Mouse (Mus musculus): ENCODE data around the gene Nfia. TPM values are rescaled to one million over a fixed set of nuclear protein-coding genes. Genes with fewer than 3 reads are reported as not detected.

Nfia gene
- polyA plus RNA-seq, 1 experiment from 2014 or later = 23.5 TPM

- Histone ChIP-seq H3K4me1 (ENCODE audit: control insufficient read depth, insufficient read depth, low read length) (no peaks in the 10 kb centered on the region), H3K4me3 (ENCODE audit: low read depth, low read length) (no peak overlapping the region), H3K4me2 (ENCODE audit: low read depth, low read length) (no peak overlapping the region), H3K9me3 (replicated peaks; ENCODE audit: control insufficient read depth, low read length) (no peaks in the 10 kb centered on the region), H3K36me3 (replicated peaks; ENCODE audit: control insufficient read depth, insufficient read depth, low read depth, low read length) (no peaks in the 10 kb centered on the region), H3K9ac (replicated peaks; ENCODE audit: low read length) (no peak overlapping the region), H3K27me3 (ENCODE audit: control insufficient read depth, insufficient read depth, low read length) (no peaks in the 10 kb centered on the region), H3K27ac (replicated peaks; ENCODE audit: low read depth, low read length) (no peak overlapping the region)
- 22% methylated on average over 3 of the region's 3 CpGs for WGBS
- DNase-seq (ENCODE audit: low spot score) = no peak
- ATAC-seq (replicated peaks; ENCODE audit: insufficient number of reproducible peaks, low FRiP score, low TSS enrichment, low read depth) = no peak
Measured at GRCm38 (mm10) chr4:97991880-97992279, 219.3 kb downstream of the Nfia start.

DNA sequence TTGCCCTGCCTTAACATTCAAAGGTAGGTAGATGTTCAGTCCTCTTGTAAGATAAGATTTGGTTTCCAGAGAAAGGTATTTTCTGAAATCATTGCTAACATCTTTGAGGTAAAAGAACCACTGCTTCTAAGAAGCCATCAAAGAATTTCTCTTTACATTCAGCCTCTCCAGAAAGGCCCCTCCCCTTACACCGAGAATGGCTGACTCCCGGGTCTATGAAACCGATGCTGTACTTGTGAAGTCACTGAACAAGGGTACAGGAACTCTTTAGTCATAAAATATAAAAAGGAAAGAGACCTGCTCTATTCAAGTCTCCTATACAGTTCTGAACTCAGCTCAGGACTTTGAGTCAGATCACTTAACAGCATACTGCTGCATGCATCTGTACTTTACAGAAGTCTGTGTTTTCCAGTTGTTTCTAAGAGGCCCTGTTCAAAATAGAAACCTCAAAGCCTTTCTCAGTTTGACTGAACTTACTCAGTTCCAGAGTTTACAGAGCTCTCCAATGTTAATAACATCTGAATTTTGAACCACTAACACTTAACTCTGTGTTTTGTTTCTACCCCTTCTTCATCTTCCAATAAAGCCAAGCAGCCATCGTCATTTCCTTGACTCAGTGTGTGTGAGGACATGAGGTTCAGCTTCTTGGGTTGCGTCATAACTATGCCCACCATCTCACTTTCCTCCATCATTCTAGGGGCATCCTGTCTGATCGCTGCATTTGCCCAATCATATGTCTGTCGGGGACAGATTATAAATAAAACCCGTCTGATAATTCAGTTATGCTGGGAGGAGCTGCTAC lies 223.6 kb downstream of the Nfia start:
- WGBS = 88% methylated on average over 8 of the region's 8 CpGs
- Histone ChIP-seq H3K9me3 (replicated peaks; ENCODE audit: control insufficient read depth, low read length) (no peaks in the 10 kb centered on the region), H3K4me3 (ENCODE audit: low read depth, low read length) (no peak overlapping the region), H3K4me1 (ENCODE audit: control insufficient read depth, insufficient read depth, low read length) (no peaks in the 10 kb centered on the region), H3K27me3 (ENCODE audit: control insufficient read depth, insufficient read depth, low read length) (no peaks in the 10 kb centered on the region), H3K9ac (replicated peaks; ENCODE audit: low read length) (no peak overlapping the region), H3K27ac (replicated peaks; ENCODE audit: low read depth, low read length) (no peak overlapping the region), H3K36me3 (replicated peaks; ENCODE audit: control insufficient read depth, insufficient read depth, low read depth, low read length) (no peaks in the 10 kb centered on the region), H3K4me2 (ENCODE audit: low read depth, low read length) (no peak overlapping the region)
- no peak for ATAC-seq (replicated peaks; ENCODE audit: insufficient number of reproducible peaks, low FRiP score, low TSS enrichment, low read depth)
- no peak for DNase-seq (ENCODE audit: low spot score)

- H3K4me1 ChIP-seq (ENCODE audit: control insufficient read depth, insufficient read depth, low read length) = no peaks in the 10 kb centered on the region
- DNase-seq (ENCODE audit: low spot score) (no peak), ATAC-seq (replicated peaks; ENCODE audit: insufficient number of reproducible peaks, low FRiP score, low TSS enrichment, low read depth) (no peak)
- H3K27ac ChIP-seq (replicated peaks; ENCODE audit: low read depth, low read length) = no peak overlapping the region
- H3K27me3 ChIP-seq (ENCODE audit: control insufficient read depth, insufficient read depth, low read length) = no peaks in the 10 kb centered on the region
- no peaks in the 10 kb centered on the region for H3K36me3 ChIP-seq (replicated peaks; ENCODE audit: control insufficient read depth, insufficient read depth, low read depth, low read length)
- no peaks in the 10 kb centered on the region for H3K9me3 ChIP-seq (replicated peaks; ENCODE audit: control insufficient read depth, low read length)
- H3K4me2 ChIP-seq (ENCODE audit: low read depth, low read length) = no peak overlapping the region
- WGBS = 83% methylated on average over 11 of the region's 11 CpGs
- no peak overlapping the region for H3K9ac ChIP-seq (replicated peaks; ENCODE audit: low read length)
- H3K4me3 ChIP-seq (ENCODE audit: low read depth, low read length) = no peak overlapping the region
Measured at GRCm38 (mm10) chr4:97997151-97997817, 224.8 kb downstream of the Nfia start.

DNA sequence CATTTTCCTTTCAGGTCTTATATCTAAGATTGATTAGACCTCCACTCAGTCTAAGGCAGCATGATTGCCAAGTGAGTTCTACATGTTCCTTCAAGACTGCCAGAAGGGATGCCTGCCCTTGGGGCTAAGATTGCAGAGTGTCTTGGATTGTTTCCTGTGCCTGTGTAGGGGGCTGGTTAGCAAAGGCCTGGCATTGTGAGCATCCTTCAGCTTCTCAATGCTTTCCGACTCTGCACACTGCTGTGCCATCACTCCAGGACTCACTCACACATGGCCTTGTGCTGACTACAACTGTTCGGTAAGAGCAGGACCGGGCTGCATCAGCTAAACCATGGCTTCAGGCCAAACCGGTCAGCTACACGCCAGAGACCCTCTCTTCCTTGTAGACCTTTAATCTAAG lies 229.7 kb downstream of the Nfia start:
- Histone ChIP-seq H3K27ac (replicated peaks; ENCODE audit: low read depth, low read length) (no peak overlapping the region), H3K36me3 (replicated peaks; ENCODE audit: control insufficient read depth, insufficient read depth, low read depth, low read length) (no peaks in the 10 kb centered on the region), H3K4me1 (ENCODE audit: control insufficient read depth, insufficient read depth, low read length) (peaks cover 3% of the 10 kb centered on the region; the same call in 1 of the 2 replicates), H3K9ac (replicated peaks; ENCODE audit: low read length) (no peak overlapping the region), H3K9me3 (replicated peaks; ENCODE audit: control insufficient read depth, low read length) (no peaks in the 10 kb centered on the region), H3K4me3 (ENCODE audit: low read depth, low read length) (no peak overlapping the region), H3K4me2 (ENCODE audit: low read depth, low read length) (no peak overlapping the region), H3K27me3 (ENCODE audit: control insufficient read depth, insufficient read depth, low read length) (no peaks in the 10 kb centered on the region)
- ATAC-seq (replicated peaks; ENCODE audit: insufficient number of reproducible peaks, low FRiP score, low TSS enrichment, low read depth) (no peak), DNase-seq (ENCODE audit: low spot score) (no peak)
- WGBS = 82% methylated on average over 5 of the region's 5 CpGs

GRCm38 (mm10) chr4:98003323-98004107 lies 231.0 kb downstream of the Nfia start:
- H3K4me2 ChIP-seq (ENCODE audit: low read depth, low read length) = no peak overlapping the region; the same call in 1 of the 2 replicates
- H3K36me3 ChIP-seq (replicated peaks; ENCODE audit: control insufficient read depth, insufficient read depth, low read depth, low read length) = no peaks in the 10 kb centered on the region
- DNase-seq (ENCODE audit: low spot score) (peak; percentile 44), ATAC-seq (replicated peaks; ENCODE audit: insufficient number of reproducible peaks, low FRiP score, low TSS enrichment, low read depth) (peak; percentile 74)
- H3K27ac ChIP-seq (replicated peaks; ENCODE audit: low read depth, low read length) = peak overlapping the region; percentile 65
- H3K4me3 ChIP-seq (ENCODE audit: low read depth, low read length) = no peak overlapping the region
- peak overlapping the region; percentile 23 for H3K9ac ChIP-seq (replicated peaks; ENCODE audit: low read length)
- peaks cover 3% of the 10 kb centered on the region; the same call in 1 of the 2 replicates for H3K4me1 ChIP-seq (ENCODE audit: control insufficient read depth, insufficient read depth, low read length)
- no peaks in the 10 kb centered on the region for H3K9me3 ChIP-seq (replicated peaks; ENCODE audit: control insufficient read depth, low read length)
- 18% methylated on average over 12 of the region's 12 CpGs for WGBS
- no peaks in the 10 kb centered on the region for H3K27me3 ChIP-seq (ENCODE audit: control insufficient read depth, insufficient read depth, low read length)

DNA sequence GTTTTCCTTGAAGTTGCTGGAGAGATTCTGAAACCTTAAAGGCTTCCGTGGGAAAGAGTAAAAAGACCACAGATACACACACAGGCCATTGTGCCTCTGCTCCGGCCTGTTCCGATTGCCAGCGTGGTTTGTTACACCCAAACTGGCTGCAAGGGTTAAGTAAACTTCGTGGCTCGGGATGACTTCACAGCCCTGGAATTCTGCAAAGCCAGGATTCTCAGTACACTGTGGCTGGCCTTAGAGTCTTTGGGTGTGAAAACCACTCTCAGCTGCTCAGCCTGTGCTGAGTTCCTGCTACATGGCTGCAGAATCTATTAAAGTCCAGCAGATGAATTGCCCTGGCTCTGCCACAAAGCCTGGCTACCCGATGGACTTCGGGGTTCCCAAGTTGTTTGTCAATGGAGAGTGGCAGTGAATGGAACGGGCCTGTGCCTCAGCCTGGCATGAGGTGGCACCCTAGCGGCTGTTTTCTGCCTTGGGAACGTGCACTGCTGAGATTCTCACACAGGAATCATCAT lies 231.6 kb downstream of the Nfia start:
- Histone ChIP-seq H3K9ac (replicated peaks; ENCODE audit: low read length) (peak overlapping the region; percentile 23; the same call in 1 of the 2 replicates), H3K36me3 (replicated peaks; ENCODE audit: control insufficient read depth, insufficient read depth, low read depth, low read length) (no peaks in the 10 kb centered on the region), H3K4me2 (ENCODE audit: low read depth, low read length) (no peak overlapping the region; the same call in 1 of the 2 replicates), H3K4me1 (ENCODE audit: control insufficient read depth, insufficient read depth, low read length) (peaks cover 3% of the 10 kb centered on the region; the same call in 1 of the 2 replicates), H3K4me3 (ENCODE audit: low read depth, low read length) (no peak overlapping the region), H3K27me3 (ENCODE audit: control insufficient read depth, insufficient read depth, low read length) (no peaks in the 10 kb centered on the region), H3K9me3 (replicated peaks; ENCODE audit: control insufficient read depth, low read length) (no peaks in the 10 kb centered on the region), H3K27ac (replicated peaks; ENCODE audit: low read depth, low read length) (peak overlapping the region; percentile 65)
- ATAC-seq (replicated peaks; ENCODE audit: insufficient number of reproducible peaks, low FRiP score, low TSS enrichment, low read depth) (peak; percentile 84), DNase-seq (ENCODE audit: low spot score) (peak; percentile 77)
- 10% methylated on average over 11 of the region's 11 CpGs for WGBS

DNA sequence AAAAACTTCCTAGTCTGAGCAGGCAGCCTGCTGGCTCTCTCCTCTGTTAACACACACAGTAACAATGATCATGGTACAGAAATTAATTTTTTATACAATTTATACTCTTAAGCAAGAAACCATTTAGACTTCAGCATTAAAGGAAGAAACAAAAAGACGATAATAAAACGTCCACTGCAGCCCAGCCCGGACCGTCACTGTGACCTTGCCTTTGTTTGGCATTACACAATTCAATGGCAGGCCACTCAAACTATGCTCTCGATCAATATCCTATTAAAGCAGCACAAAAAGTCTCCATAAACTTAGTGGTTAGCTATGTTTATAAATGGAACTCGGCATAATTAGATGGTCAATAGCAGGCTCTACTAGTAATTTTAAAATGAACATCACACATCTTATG lies 232.5 kb downstream of the Nfia start:
- H3K4me2 ChIP-seq (ENCODE audit: low read depth, low read length) = no peak overlapping the region
- H3K9ac ChIP-seq (replicated peaks; ENCODE audit: low read length) = no peak overlapping the region
- H3K4me1 ChIP-seq (ENCODE audit: control insufficient read depth, insufficient read depth, low read length) = peaks cover 3% of the 10 kb centered on the region; the same call in 1 of the 2 replicates
- H3K27me3 ChIP-seq (ENCODE audit: control insufficient read depth, insufficient read depth, low read length) = no peaks in the 10 kb centered on the region
- DNase-seq (ENCODE audit: low spot score) (no peak), ATAC-seq (replicated peaks; ENCODE audit: insufficient number of reproducible peaks, low FRiP score, low TSS enrichment, low read depth) (no peak)
- 83% methylated on average over 6 of the region's 6 CpGs for WGBS
- H3K9me3 ChIP-seq (replicated peaks; ENCODE audit: control insufficient read depth, low read length) = no peaks in the 10 kb centered on the region
- H3K27ac ChIP-seq (replicated peaks; ENCODE audit: low read depth, low read length) = no peak overlapping the region
- no peaks in the 10 kb centered on the region for H3K36me3 ChIP-seq (replicated peaks; ENCODE audit: control insufficient read depth, insufficient read depth, low read depth, low read length)
- H3K4me3 ChIP-seq (ENCODE audit: low read depth, low read length) = no peak overlapping the region
